Mouse (Mus musculus) MEL (cell line): Measurements from ENCODE around the gene Entpd8. TPM values are rescaled to one million over a fixed set of nuclear protein-coding genes. Genes with fewer than 3 reads are reported as not detected.

Experiments used
- DNase-seq: peaks from one replicate; pipeline ENCODE4 v3.0.0; 2011; ENCODE audit warnings: low read depth, low spot score
- H3K27ac ChIP-seq: 2 replicates; pipeline ENCODE4 v1.5.1; 2012; ENCODE audit warnings: low read depth, mild to moderate bottlenecking, control low read depth, low read length, moderate library complexity; ENCODE audit not compliant: control insufficient read depth
- H3K27me3 ChIP-seq, 2 experiments: fragments of 150-350 bp in 1 of 2; sonication (generic) in 1 of 2; 2 replicates each; pipeline ENCODE4 v1.6.1; 2012; ENCODE audit warnings: low read length in 2 of 2, mild to moderate bottlenecking in 2 of 2, improper control_type of control experiment in 1 of 2, moderate library complexity in 1 of 2; ENCODE audit not compliant: insufficient read depth in 2 of 2, control insufficient read depth in 1 of 2
- H3K36me3 ChIP-seq, 2 experiments: 2 replicates each; pipeline ENCODE4 v1.6.1; 2012 to 2014; ENCODE audit warnings: low read length in 2 of 2, improper control_type of control experiment in 1 of 2, inconsistent platforms in 1 of 2, mild to moderate bottlenecking in 1 of 2; ENCODE audit not compliant: insufficient read depth in 2 of 2, control insufficient read depth in 1 of 2
- H3K4me1 ChIP-seq, 2 experiments: fragments of 150-350 bp in 1 of 2; sonication (generic) in 1 of 2; 2 replicates each; pipeline ENCODE4 v1.6.1; 2012; ENCODE audit warnings: low read length in 2 of 2, improper control_type of control experiment in 1 of 2, mild to moderate bottlenecking in 1 of 2; ENCODE audit not compliant: insufficient read depth in 2 of 2, control insufficient read depth in 1 of 2
- H3K4me3 ChIP-seq, 2 experiments: fragments of 150-350 bp in 1 of 2; sonication (generic) in 1 of 2; 2 replicates each; pipeline ENCODE4 v1.5.1; 2012; ENCODE audit warnings: low read depth in 2 of 2, low read length in 2 of 2, mild to moderate bottlenecking in 2 of 2, moderate library complexity in 2 of 2, control low read depth in 1 of 2, improper control_type of control experiment in 1 of 2; ENCODE audit not compliant: control insufficient read depth in 1 of 2, insufficient read depth in 1 of 2
- H3K79me2 ChIP-seq: 2 replicates; pipeline ENCODE4 v1.6.1; 2012; ENCODE audit warnings: mild to moderate bottlenecking, low read length, moderate library complexity; ENCODE audit not compliant: control insufficient read depth, poor library complexity, insufficient read depth
- H3K9ac ChIP-seq: 2 replicates; pipeline ENCODE4 v1.6.1; 2012; ENCODE audit warnings: low read depth, mild to moderate bottlenecking, control low read depth, low read length, moderate library complexity; ENCODE audit not compliant: control insufficient read depth, poor library complexity, severe bottlenecking
- H3K9me3 ChIP-seq: fragments of 150-350 bp; sonication (generic); replicated peaks from 2 replicates; pipeline ENCODE4 v1.6.1; 2012; ENCODE audit warnings: mild to moderate bottlenecking, low read length, improper control_type of control experiment, moderate library complexity; ENCODE audit not compliant: insufficient read depth
- BHLHE40 ChIP-seq: IDR thresholded peaks from 2 replicates; pipeline ENCODE4 v1.6.1; 2012; ENCODE audit warnings: low read depth, mild to moderate bottlenecking, inconsistent platforms, low read length, improper control_type of control experiment, borderline replicate concordance
- CHD1 ChIP-seq: IDR thresholded peaks from 2 replicates; pipeline ENCODE4 v1.6.1; 2012; ENCODE audit warnings: low read depth, mild to moderate bottlenecking, inconsistent platforms, low read length, improper control_type of control experiment
- CHD2 ChIP-seq: IDR thresholded peaks from 2 replicates; pipeline ENCODE4 v1.6.1; 2011; ENCODE audit warnings: low read length, improper control_type of control experiment
- CTCF ChIP-seq, 3 experiments: IDR thresholded peaks in 2 of 3; conservative IDR thresholded peaks in 1 of 3; 2 replicates each; pipeline ENCODE4 v1.5.1; 2011 to 2012; ENCODE audit warnings: low read length in 3 of 3, low read depth in 2 of 3, mild to moderate bottlenecking in 2 of 3, improper control_type of control experiment in 1 of 3, inconsistent platforms in 1 of 3, mixed read lengths in 1 of 3, moderate library complexity in 1 of 3; ENCODE audit not compliant: control insufficient read depth in 1 of 3, insufficient read depth in 1 of 3, poor library complexity in 1 of 3, severe bottlenecking in 1 of 3
- ELF1 ChIP-seq: IDR thresholded peaks from 2 replicates; pipeline ENCODE4 v1.6.1; 2014; ENCODE audit warnings: low read depth, mild to moderate bottlenecking, inconsistent platforms, low read length, improper control_type of control experiment, moderate library complexity
- EP300 ChIP-seq, 2 experiments: IDR thresholded peaks; 2 replicates each; pipeline ENCODE4 v1.6.1; 2011; ENCODE audit warnings: improper control_type of control experiment in 2 of 2, low read length in 2 of 2, low read depth in 1 of 2, mild to moderate bottlenecking in 1 of 2
- ETS1 ChIP-seq: IDR thresholded peaks from 2 replicates; pipeline ENCODE4 v1.6.1; 2012; ENCODE audit warnings: low read depth, mild to moderate bottlenecking, inconsistent platforms, low read length, improper control_type of control experiment, moderate library complexity
- GABPA ChIP-seq: IDR thresholded peaks from 2 replicates; pipeline ENCODE4 v1.6.1; 2012; ENCODE audit warnings: low read depth, mild to moderate bottlenecking, inconsistent platforms, low read length, improper control_type of control experiment, moderate library complexity
- GATA1 ChIP-seq: IDR thresholded peaks from 2 replicates; pipeline ENCODE4 v1.6.1; 2011; ENCODE audit warnings: low read depth, low read length, improper control_type of control experiment
- HCFC1 ChIP-seq: IDR thresholded peaks from 2 replicates; pipeline ENCODE4 v1.6.1; 2012; ENCODE audit warnings: low read depth, mild to moderate bottlenecking, inconsistent platforms, low read length, improper control_type of control experiment, moderate library complexity
- JUND ChIP-seq: IDR thresholded peaks from 2 replicates; pipeline ENCODE4 v1.6.1; 2011; ENCODE audit warnings: low read depth, mild to moderate bottlenecking, improper control_type of control experiment, low read length
- MAFK ChIP-seq: IDR thresholded peaks from 2 replicates; pipeline ENCODE4 v1.6.1; 2011; ENCODE audit warnings: low read depth, mild to moderate bottlenecking, low read length, improper control_type of control experiment, borderline replicate concordance
- MAZ ChIP-seq: IDR thresholded peaks from 2 replicates; pipeline ENCODE4 v1.6.1; 2012; ENCODE audit warnings: low read depth, mild to moderate bottlenecking, inconsistent platforms, low read length, improper control_type of control experiment
- MEF2A ChIP-seq: IDR thresholded peaks from 2 replicates; pipeline ENCODE4 v1.6.1; 2014; ENCODE audit warnings: low read depth, mild to moderate bottlenecking, inconsistent platforms, low read length, improper control_type of control experiment; ENCODE audit not compliant: poor library complexity, insufficient replicate concordance, severe bottlenecking; ENCODE audit errors: extremely low read depth
- MYB ChIP-seq: IDR thresholded peaks from 2 replicates; pipeline ENCODE4 v1.6.1; 2011; ENCODE audit warnings: mild to moderate bottlenecking, low read depth, low read length, improper control_type of control experiment
- MYC ChIP-seq: IDR thresholded peaks from 2 replicates; pipeline ENCODE4 v1.6.1; 2011; ENCODE audit warnings: low read depth, mild to moderate bottlenecking, low read length, improper control_type of control experiment, moderate library complexity
- NELFE ChIP-seq: IDR thresholded peaks from 2 replicates; pipeline ENCODE4 v1.6.1; 2011; ENCODE audit warnings: low read depth, low read length, improper control_type of control experiment
- NRF1 ChIP-seq: IDR thresholded peaks from 2 replicates; pipeline ENCODE4 v1.6.1; 2014; ENCODE audit warnings: low read depth, mild to moderate bottlenecking, inconsistent platforms, low read length, improper control_type of control experiment, moderate library complexity; ENCODE audit not compliant: poor library complexity, insufficient read depth, severe bottlenecking
- POLR2A ChIP-seq, 2 experiments: IDR thresholded peaks; 2 replicates each; pipeline ENCODE4 v1.6.1; 2011 to 2012; ENCODE audit warnings: low read length in 2 of 2, mild to moderate bottlenecking in 2 of 2, control low read depth in 1 of 2, improper control_type of control experiment in 1 of 2, low read depth in 1 of 2, moderate library complexity in 1 of 2; ENCODE audit not compliant: control insufficient read depth in 1 of 2, insufficient read depth in 1 of 2, poor library complexity in 1 of 2
- POLR2AphosphoS2 ChIP-seq: IDR thresholded peaks from 2 replicates; pipeline ENCODE4 v1.6.1; 2011; ENCODE audit warnings: low read length, improper control_type of control experiment
- RAD21 ChIP-seq: IDR thresholded peaks from 2 replicates; pipeline ENCODE4 v1.6.1; 2011; ENCODE audit warnings: mild to moderate bottlenecking, low read depth, low read length, improper control_type of control experiment
- RCOR1 ChIP-seq: IDR thresholded peaks from 2 replicates; pipeline ENCODE4 v1.6.1; 2012; ENCODE audit warnings: low read depth, mild to moderate bottlenecking, inconsistent platforms, low read length, improper control_type of control experiment
- TAL1 ChIP-seq: IDR thresholded peaks from 2 replicates; pipeline ENCODE4 v1.6.1; 2012; ENCODE audit warnings: mild to moderate bottlenecking, inconsistent platforms, low read length, moderate library complexity, mixed read lengths
- TBP ChIP-seq: IDR thresholded peaks from 2 replicates; pipeline ENCODE4 v1.8.0; 2011; ENCODE audit warnings: low read depth, low read length, improper control_type of control experiment
- UBTF ChIP-seq: IDR thresholded peaks from 2 replicates; pipeline ENCODE4 v1.6.1; 2012; ENCODE audit warnings: low read depth, mild to moderate bottlenecking, inconsistent platforms, low read length, improper control_type of control experiment, moderate library complexity, borderline replicate concordance; ENCODE audit not compliant: insufficient read depth
- USF1 ChIP-seq: IDR thresholded peaks from 2 replicates; pipeline ENCODE4 v1.6.1; 2014; ENCODE audit warnings: low read depth, mild to moderate bottlenecking, inconsistent platforms, low read length, improper control_type of control experiment, moderate library complexity
- USF2 ChIP-seq, 2 experiments: IDR thresholded peaks; 2 replicates each; pipeline ENCODE4 v1.6.1; 2011 to 2012; ENCODE audit warnings: improper control_type of control experiment in 2 of 2, low read length in 2 of 2, borderline replicate concordance in 1 of 2, inconsistent platforms in 1 of 2, low read depth in 1 of 2, mild to moderate bottlenecking in 1 of 2; ENCODE audit not compliant: insufficient read depth in 1 of 2
- ZKSCAN1 ChIP-seq: IDR thresholded peaks from 2 replicates; pipeline ENCODE4 v1.6.1; 2012; ENCODE audit warnings: low read depth, mild to moderate bottlenecking, inconsistent platforms, low read length, improper control_type of control experiment, moderate library complexity
- ZMIZ1 ChIP-seq: IDR thresholded peaks from 2 replicates; pipeline ENCODE4 v1.6.1; 2012; ENCODE audit warnings: low read depth, mild to moderate bottlenecking, inconsistent platforms, low read length, improper control_type of control experiment, moderate library complexity
- polyA plus RNA-seq, 2 experiments: library from polyadenylated mRNA; stranded (reverse) in 1 of 2; unstranded in 1 of 2; fragments of >175 nt in 1 of 2; fragments of >200 nt in 1 of 2; gene quantifications; 2 replicates each; pipeline versions ENCODE4 v1.2.1 to v1.2.4; 2012; ENCODE audit warnings: low replicate concordance in 2 of 2, low read depth in 1 of 2; ENCODE audit not compliant: insufficient read length in 2 of 2, insufficient read depth in 1 of 2, missing spikeins in 1 of 2
- total RNA-seq: library from RNA; depleted of rRNA; stranded (reverse); fragments of 300-350 nt; gene quantifications from 2 replicates; pipeline ENCODE4 v1.2.3, GENCODE M21; 2012

Gene Entpd8
- total and polyA plus RNA-seq, 3 experiments: not detected

DNA sequence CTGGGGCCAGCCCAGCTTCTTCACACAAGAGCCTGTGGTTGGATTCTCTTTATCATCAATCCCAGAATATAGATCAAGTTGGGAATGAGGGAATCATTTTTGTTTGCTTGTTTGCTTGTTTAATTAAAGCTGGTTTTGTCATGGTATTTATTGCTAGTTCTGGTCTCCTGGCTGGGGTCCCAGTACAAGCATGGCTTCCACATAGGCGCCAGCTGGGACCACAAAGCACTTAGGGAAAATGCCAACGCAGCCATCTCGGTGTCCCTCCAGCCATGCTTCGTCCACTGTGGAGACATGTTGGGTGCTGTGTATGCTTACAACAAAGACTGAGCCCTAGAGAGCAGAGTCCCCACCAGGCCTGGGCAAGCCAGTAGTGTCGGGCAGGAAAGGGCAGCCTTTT, 5.5 kb downstream of the Entpd8 start:
- Histone ChIP-seq H3K9me3 (no peaks in the 10 kb centered on the region), H3K27me3 (peaks cover 3 to 10% of the 10 kb centered on the region in 2 experiments; a peak in 3 of 4 replicates), H3K27ac (no peak overlapping the region), H3K9ac (no peak overlapping the region), H3K4me1 (no peaks in the 10 kb centered on the region), H3K4me3 (no peak overlapping the region), H3K36me3 (no peaks in the 10 kb centered on the region), H3K79me2 (no peaks in the 10 kb centered on the region)
- TF ChIP-seq POLR2AphosphoS2: no peak
- TF ChIP-seq USF2 (IDR thresholded peaks at IDR 0.05; ENCODE audit: borderline replicate concordance in 1 of 2, insufficient read depth in 1 of 2, low read depth in 1 of 2, low read length in 2 of 2): no peak
- TF ChIP-seq USF1: no peak
- no peak for TF ChIP-seq CTCF (IDR thresholded peaks at IDR 0.05 in 2 of 3, conservative IDR thresholded peaks at IDR 0.05 in 1 of 3; ENCODE audit: control insufficient read depth in 1 of 3, insufficient read depth in 1 of 3, low read depth in 2 of 3, low read length in 3 of 3, poor library complexity in 1 of 3, severe bottlenecking in 1 of 3)
- no peak for TF ChIP-seq MYB
- TF ChIP-seq CHD2: no peak
- no peak for TF ChIP-seq HCFC1
- no peak for TF ChIP-seq ETS1
- no peak for TF ChIP-seq MEF2A
- no peak for TF ChIP-seq RCOR1
- TF ChIP-seq ZKSCAN1: no peak
- no peak for TF ChIP-seq NRF1
- TF ChIP-seq TBP: no peak
- no peak for TF ChIP-seq POLR2A (IDR thresholded peaks at IDR 0.05; ENCODE audit: control insufficient read depth in 1 of 2, insufficient read depth in 1 of 2, low read depth in 1 of 2, low read length in 2 of 2, poor library complexity in 1 of 2)
- TF ChIP-seq BHLHE40: no peak
- TF ChIP-seq CHD1: no peak
- no peak for TF ChIP-seq RAD21
- no peak for TF ChIP-seq JUND
- TF ChIP-seq UBTF: no peak
- no peak for TF ChIP-seq ZMIZ1
- DNase-seq: no peak

DNA sequence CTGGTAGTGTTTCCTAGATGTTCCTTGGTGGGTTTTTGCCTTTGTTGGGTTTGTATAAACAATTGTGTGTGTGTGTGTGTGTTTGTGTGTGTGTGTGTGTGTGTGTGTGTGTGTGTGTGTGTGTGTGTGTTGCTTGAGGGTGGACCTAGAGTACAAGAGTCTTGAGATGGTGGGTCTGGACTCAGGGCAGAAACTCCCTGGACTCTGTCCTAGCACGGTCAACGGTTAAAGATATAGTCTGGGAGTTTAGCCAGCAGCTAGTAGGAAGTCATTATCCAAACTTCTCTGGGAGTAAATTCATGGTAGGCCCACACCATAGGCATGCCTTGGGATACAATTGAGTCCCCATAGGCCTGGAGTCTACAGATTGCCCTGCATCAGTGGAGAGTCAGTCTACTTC, 7.7 kb downstream of the Entpd8 start:
- Histone ChIP-seq H3K36me3 (no peaks in the 10 kb centered on the region), H3K4me1 (no peaks in the 10 kb centered on the region), H3K79me2 (no peaks in the 10 kb centered on the region)
- TF ChIP-seq CHD1: no peak
- no peak for TF ChIP-seq ELF1
- TF ChIP-seq CHD2: no peak
- no peak for TF ChIP-seq NELFE
- TF ChIP-seq MAZ: no peak
- no peak for TF ChIP-seq ETS1
- no peak for TF ChIP-seq TAL1
- no peak for TF ChIP-seq CTCF (IDR thresholded peaks at IDR 0.05 in 2 of 3, conservative IDR thresholded peaks at IDR 0.05 in 1 of 3; ENCODE audit: control insufficient read depth in 1 of 3, insufficient read depth in 1 of 3, low read depth in 2 of 3, low read length in 3 of 3, poor library complexity in 1 of 3, severe bottlenecking in 1 of 3)
- no peak for TF ChIP-seq UBTF
- no peak for TF ChIP-seq ZKSCAN1
- TF ChIP-seq GATA1: no peak
- no peak for TF ChIP-seq MYC
- no peak for TF ChIP-seq RAD21
- TF ChIP-seq POLR2A (IDR thresholded peaks at IDR 0.05; ENCODE audit: control insufficient read depth in 1 of 2, insufficient read depth in 1 of 2, low read depth in 1 of 2, low read length in 2 of 2, poor library complexity in 1 of 2): no peak
- no peak for TF ChIP-seq JUND
- no peak for TF ChIP-seq HCFC1
- TF ChIP-seq MYB: no peak
- TF ChIP-seq EP300 (IDR thresholded peaks at IDR 0.05; ENCODE audit: low read depth in 1 of 2, low read length in 2 of 2): no peak
- no peak for TF ChIP-seq GABPA
- no peak for TF ChIP-seq MAFK
- TF ChIP-seq, all 39 proteins: peak for 0
- H3K4me3 ChIP-seq: no peak overlapping the region
- no peak overlapping the region for H3K9ac ChIP-seq
- H3K9me3 ChIP-seq: no peaks in the 10 kb centered on the region
- DNase-seq: no peak
- H3K27me3 ChIP-seq: peaks cover 1 to 11% of the 10 kb centered on the region in 2 experiments; a peak in 3 of 4 replicates
- no peak overlapping the region for H3K27ac ChIP-seq
